Mouse (Mus musculus) cerebellum, adult 2 months (tissue): ENCODE measurements at regions not wholly inside any gene's neighbourhood (a gene's known extent, or its start where the extent isn't known, plus 50 kb on each side); places are given as distances from the start of the nearest gene placed in this dataset.

ENCODE experiments used
- CTCF ChIP-seq: fragments of 200-500 bp; IDR thresholded peaks from 2 replicates; pipeline ENCODE4 v1.5.1; 2011; ENCODE audit warnings: low read depth, mild to moderate bottlenecking, control low read depth, low read length, moderate library complexity, borderline replicate concordance; ENCODE audit not compliant: insufficient read depth
- POLR2A ChIP-seq: fragments of 200-500 bp; IDR thresholded peaks from 2 replicates; pipeline ENCODE4 v1.6.1; 2011; ENCODE audit warnings: low read length, control low read depth, borderline replicate concordance; ENCODE audit not compliant: insufficient read depth

- no peak for TF ChIP-seq CTCF
- no peak for TF ChIP-seq POLR2A
Observed at GRCm38 (mm10) chr14:120211741-120212140, 63.7 kb upstream of the Mbnl2 start.
